Mouse (Mus musculus) myocyte (in vitro differentiated cells): ENCODE results near the gene Armc10. TPM values are rescaled to one million over a fixed set of nuclear protein-coding genes. Genes with fewer than 3 reads are reported as not detected.
"Not testable (repeated sequence)": the region's sequence is repeated elsewhere in the genome, so short reads cannot be mapped to it uniquely, and the experiment has no call there.

Experiments used
- H3K27me3 ChIP-seq: one replicate; pipeline ENCODE4 v1.6.1; 2011; ENCODE audit not compliant: control insufficient read depth, insufficient read depth, insufficient read length
- H3K36me3 ChIP-seq: one replicate; pipeline ENCODE4 v1.6.1; 2011; ENCODE audit not compliant: control insufficient read depth, insufficient read depth
- H3K4me2 ChIP-seq: one replicate; pipeline ENCODE4 v1.6.1; 2011; ENCODE audit warnings: low read depth, control low read depth
- H3K4me3 ChIP-seq: one replicate; pipeline ENCODE4 v1.5.1; 2011; ENCODE audit warnings: mild to moderate bottlenecking, control low read depth, moderate library complexity
- H3K79me2 ChIP-seq: one replicate; pipeline ENCODE4 v1.6.1; 2011; ENCODE audit not compliant: control insufficient read depth, insufficient read depth
- H3ac ChIP-seq: one replicate; pipeline ENCODE4 v1.6.1; 2011; ENCODE audit not compliant: control insufficient read depth, insufficient read length
- CEBPB ChIP-seq: IDR thresholded peaks from 2 replicates; pipeline ENCODE4 v1.6.1; 2011; ENCODE audit warnings: mild to moderate bottlenecking, moderate library complexity; ENCODE audit not compliant: poor library complexity, insufficient read depth, severe bottlenecking
- E2F4 ChIP-seq: IDR thresholded peaks from one replicate; pipeline ENCODE4 v1.6.1; 2011; ENCODE audit warnings: mild to moderate bottlenecking, control low read depth, moderate library complexity; ENCODE audit not compliant: insufficient read depth
- MAX ChIP-seq: IDR thresholded peaks from one replicate; pipeline ENCODE4 v1.6.1; 2011; ENCODE audit warnings: low read depth, mild to moderate bottlenecking, control low read depth
- MYOD1 ChIP-seq, 3 experiments: IDR thresholded peaks; one replicate each; pipeline ENCODE4 v1.6.1; 2011; ENCODE audit warnings: control low read depth in 2 of 3, low read depth in 2 of 3, mild to moderate bottlenecking in 2 of 3, moderate library complexity in 1 of 3; ENCODE audit not compliant: insufficient read length in 2 of 3, control insufficient read depth in 1 of 3
- MYOG ChIP-seq, 3 experiments: IDR thresholded peaks; one replicate each; pipeline ENCODE4 v1.6.1; 2011; ENCODE audit warnings: control low read depth in 2 of 3, low read depth in 2 of 3, mild to moderate bottlenecking in 2 of 3; ENCODE audit not compliant: insufficient read length in 2 of 3, control insufficient read depth in 1 of 3, insufficient read depth in 1 of 3
- POLR2A ChIP-seq: IDR thresholded peaks from one replicate; pipeline ENCODE4 v1.6.1; 2011; ENCODE audit warnings: low read depth, mild to moderate bottlenecking, control low read depth, moderate library complexity; ENCODE audit not compliant: insufficient read length
- POLR2AphosphoS2 ChIP-seq: IDR thresholded peaks from one replicate; pipeline ENCODE4 v1.6.1; 2011; ENCODE audit warnings: low read depth, control low read depth; ENCODE audit not compliant: insufficient read length
- REST ChIP-seq: IDR thresholded peaks from one replicate; pipeline ENCODE4 v1.6.1; 2011; ENCODE audit warnings: mild to moderate bottlenecking, control low read depth, moderate library complexity; ENCODE audit not compliant: insufficient read depth, insufficient read length
- SRF ChIP-seq: IDR thresholded peaks from one replicate; pipeline ENCODE4 v1.6.1; 2011; ENCODE audit warnings: low read depth; ENCODE audit not compliant: control insufficient read depth, insufficient read length
- TCF12 ChIP-seq: IDR thresholded peaks from one replicate; pipeline ENCODE4 v1.6.1; 2011; ENCODE audit warnings: mild to moderate bottlenecking, control low read depth; ENCODE audit not compliant: poor library complexity, insufficient read depth, severe bottlenecking
- TCF3 ChIP-seq: IDR thresholded peaks from one replicate; pipeline ENCODE4 v1.6.1; 2011; ENCODE audit warnings: low read depth, control low read depth; ENCODE audit not compliant: insufficient read length
- USF1 ChIP-seq: IDR thresholded peaks from one replicate; pipeline ENCODE4 v1.6.1; 2011; ENCODE audit warnings: low read depth, mild to moderate bottlenecking, control low read depth, moderate library complexity
- polyA plus RNA-seq: library from polyadenylated mRNA; unstranded; fragments of >200 nt; fragmentation: generic; extraction: Trizol; gene quantifications from one replicate; pipeline ENCODE4 v1.2.1, GENCODE M21; 2012; ENCODE audit warnings: missing spikeins

The Armc10 gene
- polyA plus RNA-seq, 1 experiment: 10.1 TPM

DNA sequence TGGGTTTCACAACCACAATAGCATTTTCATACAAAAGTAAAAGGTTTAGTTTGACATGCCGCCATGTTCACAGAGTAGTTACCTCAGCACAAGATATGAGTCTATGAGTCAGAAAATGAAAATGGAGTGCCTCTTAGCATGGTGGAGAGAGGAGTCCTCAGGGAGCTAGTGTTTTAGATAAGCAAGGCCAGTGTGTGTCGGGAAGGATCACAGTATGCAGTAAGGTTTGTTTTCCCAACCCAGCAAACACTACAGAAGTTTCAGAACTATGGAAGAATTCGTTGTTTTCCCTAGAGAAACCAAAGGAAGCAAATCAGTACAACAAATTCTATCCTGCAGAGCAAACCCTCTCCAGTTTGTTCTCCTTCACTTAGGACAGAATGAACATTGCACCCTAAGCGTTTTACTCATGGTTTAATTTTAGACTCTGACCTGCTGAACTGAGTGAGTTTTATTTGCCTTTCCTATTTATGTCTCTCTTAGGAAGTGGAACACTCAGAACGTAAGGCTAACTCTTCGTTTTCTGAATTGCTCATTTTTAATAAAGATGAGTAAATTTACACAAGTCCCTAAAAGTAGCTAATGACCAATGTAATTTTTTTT, 57.4 kb downstream of the Armc10 start:
- Histone ChIP-seq H3K36me3 (no peaks in the 10 kb centered on the region), H3K4me2 (no peak overlapping the region), H3K79me2 (no peaks in the 10 kb centered on the region), H3K4me3 (no peak overlapping the region), H3K27me3 (no peaks in the 10 kb centered on the region), H3ac (no peak overlapping the region)
- TF ChIP-seq TCF3: no peak
- TF ChIP-seq POLR2AphosphoS2: no peak
- TF ChIP-seq REST: no peak
- no peak for TF ChIP-seq E2F4
- TF ChIP-seq MYOG (IDR thresholded peaks at IDR 0.05; ENCODE audit: control insufficient read depth in 1 of 3, insufficient read depth in 1 of 3, insufficient read length in 2 of 3, low read depth in 2 of 3): no peak
- TF ChIP-seq TCF12: no peak
- no peak for TF ChIP-seq USF1
- TF ChIP-seq MYOD1 (IDR thresholded peaks at IDR 0.05; ENCODE audit: control insufficient read depth in 1 of 3, insufficient read length in 2 of 3, low read depth in 2 of 3): no peak
- TF ChIP-seq CEBPB: no peak
- TF ChIP-seq POLR2A: no peak
- no peak for TF ChIP-seq MAX
- no peak for TF ChIP-seq SRF

DNA sequence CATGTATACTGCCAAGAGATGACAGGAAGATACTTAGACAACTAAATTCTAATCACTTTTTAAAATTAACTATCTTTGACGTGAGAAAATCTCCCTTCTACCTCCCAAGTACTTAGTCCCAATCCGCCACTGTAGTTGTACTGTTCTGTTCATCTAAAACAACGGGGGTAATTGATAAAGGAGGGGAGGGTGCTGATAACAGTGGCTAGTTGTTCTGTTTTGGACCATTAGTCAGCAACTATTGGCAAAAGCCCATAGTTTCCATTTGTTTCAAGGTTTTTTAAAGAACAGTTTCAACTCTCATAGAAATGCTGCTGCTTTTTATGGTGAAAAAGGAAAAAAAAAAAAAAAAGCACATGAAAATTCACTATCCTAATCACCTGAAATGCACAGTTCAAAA, 58.1 kb downstream of the Armc10 start:
- H3ac ChIP-seq: no peak overlapping the region
- no peaks in the 10 kb centered on the region for H3K79me2 ChIP-seq
- no peak overlapping the region for H3K4me2 ChIP-seq
- TF ChIP-seq E2F4: no peak
- TF ChIP-seq POLR2AphosphoS2: no peak
- no peak for TF ChIP-seq REST
- no peak for TF ChIP-seq MAX
- no peak for TF ChIP-seq SRF
- TF ChIP-seq POLR2A: no peak
- no peak for TF ChIP-seq MYOG (IDR thresholded peaks at IDR 0.05; ENCODE audit: control insufficient read depth in 1 of 3, insufficient read depth in 1 of 3, insufficient read length in 2 of 3, low read depth in 2 of 3)
- TF ChIP-seq USF1: no peak
- TF ChIP-seq TCF12: no peak
- no peak for TF ChIP-seq TCF3
- TF ChIP-seq CEBPB: no peak
- no peak for TF ChIP-seq MYOD1 (IDR thresholded peaks at IDR 0.05; ENCODE audit: control insufficient read depth in 1 of 3, insufficient read length in 2 of 3, low read depth in 2 of 3)
- no peaks in the 10 kb centered on the region for H3K27me3 ChIP-seq
- H3K36me3 ChIP-seq: no peaks in the 10 kb centered on the region
- no peak overlapping the region for H3K4me3 ChIP-seq

DNA sequence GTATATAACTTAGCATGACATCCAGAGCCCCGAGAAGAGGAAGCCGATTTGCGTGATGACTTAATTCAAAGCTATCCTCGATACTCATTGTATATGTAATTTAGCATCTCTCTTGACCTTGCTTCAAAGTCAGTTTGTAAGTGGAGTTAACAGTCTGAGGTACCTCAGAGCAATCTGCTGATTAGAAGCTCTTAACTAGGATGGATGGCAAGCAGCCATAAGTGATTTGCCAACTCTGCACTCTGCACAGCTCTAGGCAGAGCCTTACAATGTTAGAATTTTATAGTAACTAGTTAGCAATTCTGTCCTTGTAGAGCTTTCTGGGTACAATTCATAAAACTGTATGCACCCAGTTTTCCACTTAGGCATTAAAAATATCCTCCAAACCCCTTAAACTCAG, 60.9 kb downstream of the Armc10 start:
- Histone ChIP-seq H3ac (no peak overlapping the region), H3K4me2 (no peak overlapping the region), H3K36me3 (no peaks in the 10 kb centered on the region), H3K27me3 (no peaks in the 10 kb centered on the region), H3K79me2 (no peaks in the 10 kb centered on the region), H3K4me3 (no peak overlapping the region)
- TF ChIP-seq MAX: no peak
- TF ChIP-seq POLR2A: no peak
- no peak for TF ChIP-seq POLR2AphosphoS2
- no peak for TF ChIP-seq CEBPB
- TF ChIP-seq USF1: no peak
- TF ChIP-seq MYOD1 (IDR thresholded peaks at IDR 0.05; ENCODE audit: control insufficient read depth in 1 of 3, insufficient read length in 2 of 3, low read depth in 2 of 3): no peak
- TF ChIP-seq REST: no peak
- TF ChIP-seq MYOG (IDR thresholded peaks at IDR 0.05; ENCODE audit: control insufficient read depth in 1 of 3, insufficient read depth in 1 of 3, insufficient read length in 2 of 3, low read depth in 2 of 3): no peak
- TF ChIP-seq TCF3: no peak
- TF ChIP-seq TCF12: no peak
- no peak for TF ChIP-seq E2F4
- no peak for TF ChIP-seq SRF

DNA sequence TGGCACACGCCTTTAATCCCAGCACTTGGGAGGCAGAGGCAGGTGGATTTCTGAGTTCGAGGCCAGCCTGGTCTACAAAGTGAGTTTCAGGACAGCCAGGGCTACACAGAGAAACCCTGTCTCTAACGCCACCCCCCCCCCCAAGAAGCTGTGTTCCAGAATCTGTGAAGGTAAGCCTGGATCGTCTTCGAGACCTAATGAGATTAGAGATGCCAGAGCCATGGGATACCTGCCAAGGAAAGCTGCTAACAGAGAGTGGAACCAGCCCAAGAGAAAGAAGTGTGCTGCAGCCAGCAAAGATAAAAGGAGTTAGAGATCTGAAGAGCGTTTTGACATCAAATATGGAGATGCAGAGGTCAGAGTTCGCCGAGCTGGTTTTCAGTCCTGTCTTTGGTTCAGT, 62.4 kb downstream of the Armc10 start:
- not testable (repeated sequence) for H3K4me2 ChIP-seq, H3K36me3 ChIP-seq, H3ac ChIP-seq, H3K79me2 ChIP-seq, H3K4me3 ChIP-seq, H3K27me3 ChIP-seq

Other genes starting within 250 kb of the Armc10 start
- not detected for gene Ccdc146, start 221.1 kb upstream of the Armc10 start, polyA plus RNA-seq
- 1.9 TPM for gene Fam185a, start 220.9 kb upstream of the Armc10 start, polyA plus RNA-seq
- 70.3 TPM for gene Lrrc17, start 102.3 kb upstream of the Armc10 start, polyA plus RNA-seq
- gene Fbxl13, start 179 bp upstream of the Armc10 start, polyA plus RNA-seq: 0.19 TPM
- 0.66 TPM for gene Napepld, start 55.6 kb downstream of the Armc10 start, polyA plus RNA-seq
- 126 TPM for gene Pmpcb, start 91.3 kb downstream of the Armc10 start, polyA plus RNA-seq
- 15.4 TPM for gene Dnajc2, start 139.4 kb downstream of the Armc10 start, polyA plus RNA-seq
- 196 TPM for gene Psmc2, start 139.5 kb downstream of the Armc10 start, polyA plus RNA-seq
- not detected for gene Slc26a5, start 219.8 kb downstream of the Armc10 start, polyA plus RNA-seq